Mouse (Mus musculus) heart, postnatal 25 days (tissue): Measurements from ENCODE around the gene Trem3. TPM values are rescaled to one million over a fixed set of nuclear protein-coding genes. Genes with fewer than 3 reads are reported as not detected.

ENCODE experiments used
- DNase-seq: peaks from one replicate; pipeline ENCODE4 v3.0.0; 2022; ENCODE audit warnings: low spot score
- intact Hi-C: fragments of 180-260 bp; cut with DNase I; formaldehyde crosslinking; loops from one replicate; pipeline ENCODE4 v1.15.1; 2025
- total RNA-seq, 2 experiments: library from RNA; stranded (reverse); gene quantifications; 2 replicates each; pipeline ENCODE4 v1.2.3; 2021

Trem3 gene
- total RNA-seq, 2 experiments from 2014 or later, result not detected

GRCm38 (mm10) chr17:48268276-48268675 is 20.7 kb downstream of the Trem3 start:
- DNase-seq, result no peak
- intact Hi-C loops, result no loop called here

- DNase-seq, result no peak
- intact Hi-C loops, result no loop called here
These were observed 22.3 kb downstream of the Trem3 start for GRCm38 (mm10) chr17:48269833-48270232.

- intact Hi-C loops, result no loop called here
- no peak for DNase-seq
These were observed 24.6 kb downstream of the Trem3 start for GRCm38 (mm10) chr17:48272158-48272557.

- intact Hi-C loops, result no loop called here
- DNase-seq, result no peak
These were observed 25.0 kb downstream of the Trem3 start for GRCm38 (mm10) chr17:48272598-48272997.

GRCm38 (mm10) chr17:48274098-48274497 is 26.5 kb downstream of the Trem3 start:
- DNase-seq, result no peak
- intact Hi-C loops, result no loop called here

GRCm38 (mm10) chr17:48274885-48275284 is 27.3 kb downstream of the Trem3 start:
- intact Hi-C loops, result loop anchor here (1.0 kb wide), 2 partner anchors 62 to 327 kb away; no protein-coding TSS in a partner anchor
- DNase-seq, result peak; percentile 23

GRCm38 (mm10) chr17:48275736-48276135 is 28.2 kb downstream of the Trem3 start:
- intact Hi-C loops, result loop anchor here (1.0 kb wide), 2 partner anchors 62 to 327 kb away; no protein-coding TSS in a partner anchor
- DNase-seq, result no peak

- intact Hi-C loops, result no loop called here
- no peak for DNase-seq
These were observed 30.8 kb downstream of the Trem3 start for GRCm38 (mm10) chr17:48278381-48278780.

- DNase-seq, result no peak
- intact Hi-C loops, result no loop called here
These were observed 31.4 kb downstream of the Trem3 start for GRCm38 (mm10) chr17:48279002-48279401.

GRCm38 (mm10) chr17:48280943-48281738 is 33.6 kb downstream of the Trem3 start:
- no peak for DNase-seq
- intact Hi-C loops, result no loop called here

GRCm38 (mm10) chr17:48281739-48282085 is 34.1 kb downstream of the Trem3 start:
- intact Hi-C loops, result no loop called here
- DNase-seq, result no peak

- intact Hi-C loops, result no loop called here
- DNase-seq, result no peak
These were observed 39.2 kb downstream of the Trem3 start for GRCm38 (mm10) chr17:48286765-48287164.

- DNase-seq, result no peak
- intact Hi-C loops, result no loop called here
These were observed 39.7 kb downstream of the Trem3 start for GRCm38 (mm10) chr17:48287276-48287675.

GRCm38 (mm10) chr17:48293500-48294194 is 46.1 kb downstream of the Trem3 start:
- intact Hi-C loops, result no loop called here
- no peak for DNase-seq

- DNase-seq, result no peak
- intact Hi-C loops, result no loop called here
These were observed 51.6 kb downstream of the Trem3 start, which contains the start of gene Treml2 for GRCm38 (mm10) chr17:48299203-48299602. TSS of gene Treml2 (plus strand) at chr17:48299498.

- no peak for DNase-seq
- intact Hi-C loops, result no loop called here
These were observed 52.2 kb downstream of the Trem3 start for GRCm38 (mm10) chr17:48299756-48300155.

GRCm38 (mm10) chr17:48300199-48300598 is 52.6 kb downstream of the Trem3 start:
- DNase-seq, result no peak
- intact Hi-C loops, result no loop called here

GRCm38 (mm10) chr17:48300861-48301260 is 53.3 kb downstream of the Trem3 start:
- no peak for DNase-seq
- intact Hi-C loops, result no loop called here

GRCm38 (mm10) chr17:48301792-48302191 is 54.2 kb downstream of the Trem3 start:
- intact Hi-C loops, result no loop called here
- no peak for DNase-seq
